Mouse (Mus musculus): ENCODE measurements around the gene Ntsr2.
A peak's percentile ranks its signal among the peaks of the same experiment; 100 is the strongest.

The Ntsr2 gene

GRCm38 (mm10) chr12:16653332-16654093, at the start of gene Ntsr2:
Gene Ntsr2 (plus strand): TSS chr12:16653382.
- peak; percentile 67 for DNase-seq

- no peak for DNase-seq
These were observed 47.6 kb upstream of the Ntsr2 start for GRCm38 (mm10) chr12:16605624-16606023.

GRCm38 (mm10) chr12:16610936-16611335, 42.2 kb upstream of the Ntsr2 start, which contains the start of gene Lpin1:
Gene Lpin1 (minus strand): TSS chr12:16610966.
- DNase-seq: no peak

GRCm38 (mm10) chr12:16614556-16614955, 38.6 kb upstream of the Ntsr2 start:
- peak; percentile 64 for DNase-seq

GRCm38 (mm10) chr12:16615738-16616137, 37.4 kb upstream of the Ntsr2 start:
- no peak for DNase-seq

- DNase-seq: peak; percentile 95
These were observed 34.5 kb upstream of the Ntsr2 start for GRCm38 (mm10) chr12:16618512-16619274.

GRCm38 (mm10) chr12:16619453-16619852, 33.7 kb upstream of the Ntsr2 start:
- no peak for DNase-seq

- DNase-seq: peak; percentile 63
These were observed 33.0 kb upstream of the Ntsr2 start for GRCm38 (mm10) chr12:16620230-16620629.

- DNase-seq: peak; percentile 73
These were observed 22.9 kb upstream of the Ntsr2 start for GRCm38 (mm10) chr12:16630152-16630865.

- no peak for DNase-seq
These were observed 22.4 kb upstream of the Ntsr2 start for GRCm38 (mm10) chr12:16630866-16631185.

- DNase-seq: no peak
These were observed 21.8 kb upstream of the Ntsr2 start for GRCm38 (mm10) chr12:16631423-16631822.

GRCm38 (mm10) chr12:16633235-16633634, 19.9 kb upstream of the Ntsr2 start:
- peak; percentile 57 for DNase-seq

GRCm38 (mm10) chr12:16634075-16634813, 18.9 kb upstream of the Ntsr2 start:
- peak; percentile 83 for DNase-seq

- no peak for DNase-seq
These were observed 17.4 kb upstream of the Ntsr2 start for GRCm38 (mm10) chr12:16635816-16636215.

GRCm38 (mm10) chr12:16639078-16639771, 14.0 kb upstream of the Ntsr2 start:
- DNase-seq: peak; percentile 64

- DNase-seq: no peak
These were observed 13.1 kb upstream of the Ntsr2 start for GRCm38 (mm10) chr12:16640075-16640474.

- DNase-seq: no peak
These were observed 11.2 kb upstream of the Ntsr2 start for GRCm38 (mm10) chr12:16642000-16642399.

GRCm38 (mm10) chr12:16643508-16644345, 9.5 kb upstream of the Ntsr2 start:
- no peak for DNase-seq

GRCm38 (mm10) chr12:16644698-16645097, 8.5 kb upstream of the Ntsr2 start:
- no peak for DNase-seq

GRCm38 (mm10) chr12:16646780-16647409, 6.3 kb upstream of the Ntsr2 start:
- DNase-seq: no peak

- DNase-seq: peak; percentile 60
These were observed 4.9 kb upstream of the Ntsr2 start for GRCm38 (mm10) chr12:16648273-16648672.

All from lung, postnatal 36 days (tissue).